Mouse (Mus musculus): Measurements from ENCODE around the gene Timm13. TPM values are rescaled to one million over a fixed set of nuclear protein-coding genes. Genes with fewer than 3 reads are reported as not detected.

The Timm13 gene
- polyA plus RNA-seq, 1 experiment: 310 TPM

- H3K4me1 ChIP-seq (replicated peaks; ENCODE audit: control insufficient read depth, insufficient read depth, low read length): peaks cover 52% of the 10 kb centered on the region
Observed at GRCm38 (mm10) chr10:80934136-80934985, 33.6 kb upstream of the Timm13 start.

DNA sequence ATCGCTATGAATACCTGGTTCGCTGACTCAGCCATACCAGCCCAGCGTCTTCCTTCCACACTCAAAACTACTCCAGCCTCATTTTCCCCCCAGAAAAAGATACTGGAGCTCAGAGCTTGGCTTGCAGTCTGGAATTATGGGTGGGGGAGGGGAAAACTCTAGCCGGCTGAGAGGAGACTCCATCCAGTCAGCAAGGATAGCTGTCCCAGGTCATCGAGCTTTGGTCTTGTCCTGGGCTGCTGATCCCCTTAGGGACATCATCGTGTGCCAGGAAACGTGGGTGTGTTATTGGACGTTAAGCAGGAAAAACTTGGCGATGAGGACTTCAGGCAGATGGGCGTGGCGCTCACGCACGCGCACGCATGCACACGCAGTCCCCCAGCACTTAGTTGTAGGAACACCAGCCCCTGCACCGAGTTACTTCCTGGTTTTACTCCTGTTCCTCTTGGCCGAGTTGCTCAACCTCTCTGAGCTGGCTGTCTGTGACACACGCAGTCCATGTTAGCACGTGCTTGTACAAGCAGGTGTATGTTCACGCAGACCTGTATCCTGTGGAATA lies 32.7 kb upstream of the Timm13 start:
- Histone ChIP-seq H3K27ac (ENCODE audit: control insufficient read depth, insufficient read depth, low read length) (no peak overlapping the region), H3K36me3 (ENCODE audit: control insufficient read depth, insufficient read depth, low read length) (no peaks in the 10 kb centered on the region), H3K4me1 (replicated peaks; ENCODE audit: control insufficient read depth, insufficient read depth, low read length) (peaks cover 54% of the 10 kb centered on the region), H3K4me3 (ENCODE audit: control insufficient read depth, insufficient read depth, low read length) (no peak overlapping the region), H3K27me3 (ENCODE audit: control insufficient read depth, insufficient read depth, low read length) (peaks cover 12% of the 10 kb centered on the region; the same call in 1 of the 2 replicates)
- no peak for DNase-seq
- no peak for TF ChIP-seq CTCF (IDR thresholded peaks at IDR 0.05; ENCODE audit: borderline replicate concordance, control insufficient read depth, extremely low read depth, insufficient read depth, low read length, poor library complexity)
- WGBS: 5% methylated on average over 21 of the region's 21 CpGs

More at GRCm38 (mm10) chr10:80934136-80934985, 33.6 kb upstream of the Timm13 start:
- H3K27ac ChIP-seq (ENCODE audit: control insufficient read depth, insufficient read depth, low read length): no peak overlapping the region
- TF ChIP-seq POLR2A (IDR thresholded peaks at IDR 0.05; ENCODE audit: control insufficient read depth, extremely low read depth, insufficient read depth, low read length, poor library complexity): no peak
- TF ChIP-seq CTCF (IDR thresholded peaks at IDR 0.05; ENCODE audit: borderline replicate concordance, control insufficient read depth, extremely low read depth, insufficient read depth, low read length, poor library complexity): no peak
- WGBS: 84% methylated on average over 14 of the region's 14 CpGs
- H3K27me3 ChIP-seq (ENCODE audit: control insufficient read depth, insufficient read depth, low read length): peaks cover 12% of the 10 kb centered on the region; the same call in 1 of the 2 replicates
- H3K36me3 ChIP-seq (ENCODE audit: control insufficient read depth, insufficient read depth, low read length): no peaks in the 10 kb centered on the region
- no peak overlapping the region for H3K4me3 ChIP-seq (ENCODE audit: control insufficient read depth, insufficient read depth, low read length)
- DNase-seq: no peak

GRCm38 (mm10) chr10:80932700-80933420 lies 32.1 kb upstream of the Timm13 start:
- H3K27ac ChIP-seq (ENCODE audit: control insufficient read depth, insufficient read depth, low read length): no peak overlapping the region
- 7% methylated on average over 17 of the region's 17 CpGs for WGBS
- no peaks in the 10 kb centered on the region for H3K36me3 ChIP-seq (ENCODE audit: control insufficient read depth, insufficient read depth, low read length)
- no peak for TF ChIP-seq POLR2A (IDR thresholded peaks at IDR 0.05; ENCODE audit: control insufficient read depth, extremely low read depth, insufficient read depth, low read length, poor library complexity)
- no peak for TF ChIP-seq CTCF (IDR thresholded peaks at IDR 0.05; ENCODE audit: borderline replicate concordance, control insufficient read depth, extremely low read depth, insufficient read depth, low read length, poor library complexity)
- peaks cover 12% of the 10 kb centered on the region; the same call in 1 of the 2 replicates for H3K27me3 ChIP-seq (ENCODE audit: control insufficient read depth, insufficient read depth, low read length)
- peak overlapping the region; percentile 12 for H3K4me3 ChIP-seq (ENCODE audit: control insufficient read depth, insufficient read depth, low read length)
- DNase-seq: no peak
- peaks cover 53% of the 10 kb centered on the region for H3K4me1 ChIP-seq (replicated peaks; ENCODE audit: control insufficient read depth, insufficient read depth, low read length)

DNA sequence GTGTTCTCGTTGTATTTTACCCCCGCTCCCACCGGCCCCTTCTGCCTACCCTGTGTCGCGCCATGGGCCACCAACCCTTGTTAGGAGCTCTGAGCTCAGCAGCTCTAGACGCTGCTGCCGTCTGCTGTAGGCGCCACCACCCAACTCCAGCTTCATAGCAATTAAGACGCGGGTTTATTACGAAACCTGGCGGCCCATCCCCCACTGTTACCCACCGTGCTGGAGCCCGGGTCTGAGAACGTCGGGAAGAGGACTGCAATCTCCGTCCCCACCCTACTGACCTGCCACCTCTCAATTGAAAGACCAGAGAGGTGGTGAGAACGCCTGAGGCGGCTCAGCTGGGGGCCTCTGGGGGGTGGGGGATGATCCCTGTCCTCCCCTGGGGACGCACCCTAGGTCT lies 31.4 kb upstream of the Timm13 start:
- H3K4me1 ChIP-seq (replicated peaks; ENCODE audit: control insufficient read depth, insufficient read depth, low read length): peaks cover 47% of the 10 kb centered on the region
- H3K27ac ChIP-seq (ENCODE audit: control insufficient read depth, insufficient read depth, low read length): no peak overlapping the region
- TF ChIP-seq CTCF (IDR thresholded peaks at IDR 0.05; ENCODE audit: borderline replicate concordance, control insufficient read depth, extremely low read depth, insufficient read depth, low read length, poor library complexity) (no peak), POLR2A (IDR thresholded peaks at IDR 0.05; ENCODE audit: control insufficient read depth, extremely low read depth, insufficient read depth, low read length, poor library complexity) (no peak)
- no peaks in the 10 kb centered on the region for H3K36me3 ChIP-seq (ENCODE audit: control insufficient read depth, insufficient read depth, low read length)
- 6% methylated on average over 20 of the region's 20 CpGs for WGBS
- H3K4me3 ChIP-seq (ENCODE audit: control insufficient read depth, insufficient read depth, low read length): peak overlapping the region; percentile 12
- peaks cover 12% of the 10 kb centered on the region; the same call in 1 of the 2 replicates for H3K27me3 ChIP-seq (ENCODE audit: control insufficient read depth, insufficient read depth, low read length)
- no peak for DNase-seq

GRCm38 (mm10) chr10:80931695-80932094 lies 30.9 kb upstream of the Timm13 start:
- H3K4me1 ChIP-seq (replicated peaks; ENCODE audit: control insufficient read depth, insufficient read depth, low read length): peaks cover 44% of the 10 kb centered on the region
- H3K27me3 ChIP-seq (ENCODE audit: control insufficient read depth, insufficient read depth, low read length): peaks cover 12% of the 10 kb centered on the region; the same call in 1 of the 2 replicates
- no peak overlapping the region for H3K27ac ChIP-seq (ENCODE audit: control insufficient read depth, insufficient read depth, low read length)
- H3K36me3 ChIP-seq (ENCODE audit: control insufficient read depth, insufficient read depth, low read length): no peaks in the 10 kb centered on the region
- WGBS: 22% methylated on average over 26 of the region's 26 CpGs
- TF ChIP-seq POLR2A (IDR thresholded peaks at IDR 0.05; ENCODE audit: control insufficient read depth, extremely low read depth, insufficient read depth, low read length, poor library complexity): no peak
- no peak for TF ChIP-seq CTCF (IDR thresholded peaks at IDR 0.05; ENCODE audit: borderline replicate concordance, control insufficient read depth, extremely low read depth, insufficient read depth, low read length, poor library complexity)
- H3K4me3 ChIP-seq (ENCODE audit: control insufficient read depth, insufficient read depth, low read length): no peak overlapping the region
- peak; percentile 39 for DNase-seq

DNA sequence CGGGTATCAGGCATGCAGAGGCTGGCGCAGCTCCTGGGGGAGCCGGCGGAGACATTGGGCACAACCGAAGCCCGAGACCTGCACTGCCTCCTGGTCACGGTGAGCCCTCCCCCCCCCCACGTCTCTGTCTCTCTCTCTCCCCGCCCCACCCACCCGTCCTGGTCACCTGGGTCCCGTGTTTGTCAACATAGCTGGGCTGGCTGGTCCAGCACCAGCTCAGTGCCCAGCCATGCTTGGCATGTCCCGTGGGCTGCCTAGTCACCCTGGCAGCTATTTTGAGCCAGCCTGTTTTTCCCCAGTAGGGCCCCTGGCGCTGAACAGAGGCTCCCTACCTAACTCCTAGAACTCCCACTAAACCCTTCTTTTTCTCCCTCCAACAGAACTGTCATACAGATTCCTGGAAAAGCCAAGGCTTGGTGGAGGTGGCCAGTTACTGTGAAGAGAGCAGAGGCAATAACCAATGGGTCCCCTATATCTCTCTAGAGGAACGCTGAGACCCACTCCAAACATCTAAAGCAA lies 30.4 kb upstream of the Timm13 start:
- H3K27ac ChIP-seq (ENCODE audit: control insufficient read depth, insufficient read depth, low read length): no peak overlapping the region
- H3K4me1 ChIP-seq (replicated peaks; ENCODE audit: control insufficient read depth, insufficient read depth, low read length): peaks cover 41% of the 10 kb centered on the region
- peaks cover 12% of the 10 kb centered on the region; the same call in 1 of the 2 replicates for H3K27me3 ChIP-seq (ENCODE audit: control insufficient read depth, insufficient read depth, low read length)
- TF ChIP-seq POLR2A (IDR thresholded peaks at IDR 0.05; ENCODE audit: control insufficient read depth, extremely low read depth, insufficient read depth, low read length, poor library complexity) (no peak), CTCF (IDR thresholded peaks at IDR 0.05; ENCODE audit: borderline replicate concordance, control insufficient read depth, extremely low read depth, insufficient read depth, low read length, poor library complexity) (no peak)
- H3K36me3 ChIP-seq (ENCODE audit: control insufficient read depth, insufficient read depth, low read length): no peaks in the 10 kb centered on the region
- peak overlapping the region; percentile 30 for H3K4me3 ChIP-seq (ENCODE audit: control insufficient read depth, insufficient read depth, low read length)
- no peak for DNase-seq
- WGBS: 23% methylated on average over 14 of the region's 14 CpGs
